Mouse (Mus musculus) cortical plate, adult 2 months (tissue): Measurements from ENCODE around the gene Cxcl16.
A peak's percentile ranks its signal among the peaks of the same experiment; 100 is the strongest.

Source experiments
- CTCF ChIP-seq: fragments of 200-500 bp; IDR thresholded peaks from 2 replicates; pipeline ENCODE4 v1.5.1; 2011; ENCODE audit warnings: mild to moderate bottlenecking, control low read depth, low read length; ENCODE audit not compliant: insufficient read depth; ENCODE audit errors: extremely low read depth
- POLR2A ChIP-seq: fragments of 200-500 bp; IDR thresholded peaks from 2 replicates; pipeline ENCODE4 v1.6.1; 2011; ENCODE audit warnings: mild to moderate bottlenecking, low read length, control low read depth; ENCODE audit not compliant: insufficient read depth; ENCODE audit errors: extremely low read depth

DNA sequence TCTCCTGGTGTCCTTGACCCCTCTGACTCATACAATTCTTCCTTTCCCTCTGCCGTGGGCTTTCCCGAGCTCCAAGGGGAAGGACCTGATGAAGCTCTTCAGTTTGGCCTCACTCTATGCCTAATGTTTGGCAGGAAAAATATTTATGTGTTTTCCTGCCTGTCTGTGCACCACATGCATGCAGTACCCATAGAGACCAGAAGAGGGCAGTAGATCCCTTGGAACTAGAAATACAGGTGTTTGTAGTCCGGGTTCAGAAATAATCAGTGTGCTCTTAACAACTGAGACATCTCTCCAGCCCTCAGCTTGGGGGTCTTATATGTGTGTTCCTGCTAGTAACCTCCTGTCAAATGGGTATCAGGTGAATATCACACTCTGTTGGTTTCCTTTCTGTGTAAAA, 45.8 kb downstream of the Cxcl16 start:
- TF ChIP-seq CTCF (peak; percentile 79), POLR2A (no peak)
